ENCODE assay signal across 9 mouse cellular contexts in genomic region chr13:53426507-53426906, GRCm38 (mm10). TPM values are rescaled to one million over a fixed set of nuclear protein-coding genes. Genes with fewer than 3 reads are reported as not detected.
DNase-seq lines count a peak whose midpoint lies in the region; ATAC-seq and TF ChIP-seq lines count a peak whose summit lies in the region.
"Had no signal": no experiment of that assay in that cellular context is flagged by ENCODE, and none has a peak within 500 bp of the region (broad histone marks: within the 10 kb centered on the region; RNA-seq: fewer than 3 reads in every experiment).

No protein-coding gene starts in this region.

- H3K4me3 ChIP-seq in CH12.LX (replicated peaks in 1 of 3; ENCODE audit: low read depth in 2 of 3, low read length in 2 of 3, poor library complexity in 1 of 3), result no peak overlapping the region
- no peak overlapping the region for H3K4me3 ChIP-seq in layer of hippocampus, adult 2 months
- H3K4me3 ChIP-seq: myocyte had no signal

- H3K27ac ChIP-seq in CH12.LX (ENCODE audit: insufficient read depth, low read depth), result no peak overlapping the region
- no peak overlapping the region for H3K27ac ChIP-seq in layer of hippocampus, adult 2 months

- H3K27me3 ChIP-seq in CH12.LX (replicated peaks), result peaks cover 60% of the 10 kb centered on the region

- TF ChIP-seq CTCF in CH12.LX (conservative IDR thresholded peaks at IDR 0.05 in 1 of 2, IDR thresholded peaks at IDR 0.05 in 1 of 2; ENCODE audit: low read depth in 2 of 2, low read length in 2 of 2), result peak; percentile 99 to 100
- peak; percentile 100 for TF ChIP-seq CTCF in layer of hippocampus, adult 2 months (conservative IDR thresholded peaks at IDR 0.05)

- in situ Hi-C loops in CH12.LX (cut with MboI; ENCODE audit: low pct_ligation_motif_present, low pct_unique_long_range_greater_than_20kb, low sequenced_read_pairs), result no loop called here

- peaks cover 19% of the 10 kb centered on the region for H3K9me3 ChIP-seq in CH12.LX (replicated peaks; ENCODE audit: low read length)

- no peak for ATAC-seq in activated CD4-positive, CD25-positive, alpha-beta regulatory T cell, adult 4 months

- dilution Hi-C loops in CH12.LX (cut with MboI; ENCODE audit: extremely low pct_ligation_motif_present, extremely low pct_unique_long_range_greater_than_20kb, low sequenced_read_pairs), result no loop called here

- no peaks in the 10 kb centered on the region for H3K79me2 ChIP-seq in CH12.LX (replicated peaks; ENCODE audit: control insufficient read depth, extremely low read depth, insufficient read depth, poor library complexity, severe bottlenecking)

- H3K4me1 ChIP-seq in CH12.LX (ENCODE audit: control insufficient read depth in 1 of 2, insufficient read depth in 2 of 2), result no peaks in the 10 kb centered on the region

- peak; percentile 91 for TF ChIP-seq RAD21 in CH12.LX (IDR thresholded peaks at IDR 0.05; ENCODE audit: low read depth, low read length)

- no peaks in the 10 kb centered on the region for H3K36me3 ChIP-seq in CH12.LX (replicated peaks in 1 of 2; ENCODE audit: control insufficient read depth in 1 of 2, insufficient read depth in 1 of 2, low read length in 1 of 2)

- TF ChIP-seq POLR2A in CH12.LX (IDR thresholded peaks at IDR 0.05; ENCODE audit: low read depth, low read length), result no peak

- TF ChIP-seq EP300 in CH12.LX (IDR thresholded peaks at IDR 0.05; ENCODE audit: low read length), result no peak

- DNase-seq in CH12.LX (ENCODE audit: extremely low read depth), result peak; percentile 94
- DNase-seq in R1 (ENCODE audit: low read depth, low spot score), result peak; percentile 94
- peak; percentile 93 to 96 for DNase-seq in cerebellum, postnatal 10 days
- peak; percentile 36 for DNase-seq in gastrocnemius, postnatal 25 days
- DNase-seq in layer of hippocampus, adult 2 months (ENCODE audit: low spot score in 2 of 2), result peak; percentile 74 to 90
- peak; percentile 90 for DNase-seq in lung, postnatal 14 days
- DNase-seq in skeletal muscle tissue, adult 2 months (ENCODE audit: low read depth, low spot score), result peak; percentile 63

- no peak overlapping the region for H3K9ac ChIP-seq in CH12.LX (ENCODE audit: insufficient read depth, low read depth)

- H3K4me2 ChIP-seq in CH12.LX (ENCODE audit: insufficient read depth, low read depth, poor library complexity, severe bottlenecking), result no peak overlapping the region

TF ChIP-seq in CH12.LX, 34 proteins besides CTCF, POLR2A, EP300 and RAD21:
- no peak for TF ChIP-seq ZMIZ1 (IDR thresholded peaks at IDR 0.05; ENCODE audit: low read depth, low read length)
- no peak for TF ChIP-seq JUND (conservative IDR thresholded peaks at IDR 0.05; ENCODE audit: low read depth, low read length)
- TF ChIP-seq ZNF384 (IDR thresholded peaks at IDR 0.05; ENCODE audit: low read depth, low read length), result no peak
- peak; percentile 28; the same call in 1 of the 2 replicates for TF ChIP-seq IRF4 (IDR thresholded peaks at IDR 0.05; ENCODE audit: low read depth, low read length)
- peak; percentile 92; the same call in 1 of the 2 replicates for TF ChIP-seq NELFE (IDR thresholded peaks at IDR 0.05; ENCODE audit: low read depth, low read length)
- 0 out of 2 replicates have a peak, but pooled peaks have one; percentile 56 for TF ChIP-seq MAX (IDR thresholded peaks at IDR 0.05; ENCODE audit: low read length)
- no peak for TF ChIP-seq CHD2 (IDR thresholded peaks at IDR 0.05; ENCODE audit: low read length)
- no peak for TF ChIP-seq ZKSCAN1 (IDR thresholded peaks at IDR 0.05; ENCODE audit: borderline replicate concordance, low read depth, low read length)
- no peak for TF ChIP-seq E2F4 (IDR thresholded peaks at IDR 0.05; ENCODE audit: insufficient replicate concordance, low read depth, low read length)
- TF ChIP-seq SMC3 (IDR thresholded peaks at IDR 0.05; ENCODE audit: low read depth, low read length), result peak; percentile 86
- TF ChIP-seq MYC (IDR thresholded peaks at IDR 0.05; ENCODE audit: low read depth, low read length), result peak; percentile 75
- TF ChIP-seq TCF12 (IDR thresholded peaks at IDR 0.05; ENCODE audit: low read depth, low read length), result 0 out of 2 replicates have a peak, but pooled peaks have one; percentile 33
- peak; percentile 11; the same call in 1 of the 2 replicates for TF ChIP-seq ZC3H11A (IDR thresholded peaks at IDR 0.05; ENCODE audit: low read depth, low read length)
- TF ChIP-seq ETS1 (conservative IDR thresholded peaks at IDR 0.05; ENCODE audit: low read depth, low read length), result no peak
- peak; percentile 14; the same call in 1 of the 2 replicates for TF ChIP-seq HCFC1 (IDR thresholded peaks at IDR 0.05; ENCODE audit: low read depth, low read length)

RNA-seq across cellular contexts. Expression of gene Msx2, which starts 46.4 kb away (rescaled TPM):
- not detected in 2 replicates for total RNA-seq in CH12.LX (2012; rRNA removed)
- total RNA-seq in CH12.LX (2014; rRNA removed), result not detected in 2 replicates
- not detected in 2 replicates for polyA plus RNA-seq in CH12.LX (2012; ENCODE audit: insufficient read length, low read depth)
- total RNA-seq in gastrocnemius, postnatal 25 days (2021), result under 1 TPM; 0.20 to 0.21 TPM
- total RNA-seq in layer of hippocampus, adult 2 months (2021), result 1 to 10 TPM in 1 of 2 experiments, under 1 TPM in 1; 0.69 to 1.1 TPM
- polyA plus RNA-seq in activated CD4-positive, CD25-positive, alpha-beta regulatory T cell, adult 4 months (2017; shearing (Covaris generic)), result not detected

RNA-seq across cellular contexts. Expression of gene Sptlc1, which starts 49.3 kb away (rescaled TPM):
- 27.0 and 30.0 TPM in 2 replicates for total RNA-seq in CH12.LX (2012; rRNA removed)
- total RNA-seq in CH12.LX (2014; rRNA removed), result 39.2 and 41.1 TPM in 2 replicates
- polyA plus RNA-seq in CH12.LX (2012; ENCODE audit: insufficient read length, low read depth), result 39.2 and 39.4 TPM in 2 replicates
- total RNA-seq in gastrocnemius, postnatal 25 days (2021), result 1 to 10 TPM; 9.5 to 9.8 TPM
- 10 to 100 TPM; 31.9 to 33.1 TPM for total RNA-seq in layer of hippocampus, adult 2 months (2021)
- 10 to 100 TPM; 30.4 to 33.4 TPM for polyA plus RNA-seq in activated CD4-positive, CD25-positive, alpha-beta regulatory T cell, adult 4 months (2017; shearing (Covaris generic))

Comparison
In these comparisons a context has a peak if more than half of its experiments do, and no peak if none do; other contexts are left out.
1. DNase-seq: peak in every context shown above with its lines; median percentile 94 in cerebellum, postnatal 10 days; 94 in CH12.LX; 94 in R1; 90 in lung, postnatal 14 days; 82 in layer of hippocampus, adult 2 months; 63 in skeletal muscle tissue, adult 2 months; 36 in gastrocnemius, postnatal 25 days.